Mouse (Mus musculus) limb, embryonic 11.5 days (tissue): ENCODE results near the gene Rprd1b. TPM values are rescaled to one million over a fixed set of nuclear protein-coding genes. Genes with fewer than 3 reads are reported as not detected.
A peak's percentile ranks its signal among the peaks of the same experiment; 100 is the strongest.

Experiments used
- ATAC-seq: fragments of 200-750 bp; cut with Nextera tagmentation; 2 replicates; pipeline ENCODE4 v1.8.0; 2017; ENCODE audit warnings: low read depth; ENCODE audit not compliant: insufficient number of reproducible peaks, low FRiP score, low TSS enrichment
- DNase-seq: peaks from one replicate; pipeline ENCODE4 v3.0.0-alpha.2; 2015; ENCODE audit warnings: low spot score
- H3K27ac ChIP-seq: fragments of 300-500 bp; sonication (generic); replicated peaks from 2 replicates; pipeline ENCODE4 v1.5.1; 2014; ENCODE audit warnings: low read depth, mild to moderate bottlenecking, low read length
- H3K27me3 ChIP-seq: fragments of 300-500 bp; sonication (generic); 2 replicates; pipeline ENCODE4 v1.6.1; 2014; ENCODE audit warnings: mild to moderate bottlenecking, low read length, mixed read lengths; ENCODE audit not compliant: control insufficient read depth, insufficient read depth
- H3K36me3 ChIP-seq: fragments of 300-500 bp; sonication (generic); 2 replicates; pipeline ENCODE4 v1.6.1; 2014; ENCODE audit warnings: mild to moderate bottlenecking, low read length, moderate library complexity, mixed read lengths; ENCODE audit not compliant: control insufficient read depth, insufficient read depth
- H3K4me1 ChIP-seq: fragments of 300-500 bp; sonication (generic); 2 replicates; pipeline ENCODE4 v1.6.1; 2014; ENCODE audit warnings: low read length, mixed read lengths; ENCODE audit not compliant: control insufficient read depth, insufficient read depth
- H3K4me2 ChIP-seq: fragments of 300-500 bp; sonication (generic); 2 replicates; pipeline ENCODE4 v1.6.1; 2014; ENCODE audit warnings: low read depth, mild to moderate bottlenecking, moderate library complexity; ENCODE audit not compliant: severe bottlenecking
- H3K4me3 ChIP-seq: fragments of 300-500 bp; sonication (generic); 2 replicates; pipeline ENCODE4 v1.5.1; 2014; ENCODE audit warnings: low read depth, low read length
- H3K9ac ChIP-seq: fragments of 300-500 bp; sonication (generic); 2 replicates; pipeline ENCODE4 v1.6.1; 2014; ENCODE audit warnings: mild to moderate bottlenecking, low read length
- H3K9me3 ChIP-seq: fragments of 300-500 bp; sonication (generic); 2 replicates; pipeline ENCODE4 v1.6.1; 2016; ENCODE audit warnings: low read length; ENCODE audit not compliant: control insufficient read depth
- WGBS: fragments of 180-500 bp; shearing (Covaris S2); extraction: QIAGEN DNeasy Blood & Tissue Kit; methylation state at CpG from one replicate; pipeline ENCODE4 v1.1.7; 2014; 5-methylcytosine and 5-hydroxymethylcytosine counted together
- polyA plus RNA-seq: library from polyadenylated mRNA; unstranded; fragments of >200 nt; fragmentation: Nextera tagmentation; extraction: Ambion mirVana; gene quantifications from 2 replicates; pipeline ENCODE4 v1.2.1, GENCODE M21; 2014

The Rprd1b gene
- polyA plus RNA-seq, 1 experiment from 2014 or later = 64.7 TPM

- Histone ChIP-seq H3K9ac (no peak overlapping the region), H3K4me2 (no peak overlapping the region), H3K27me3 (no peaks in the 10 kb centered on the region), H3K9me3 (no peaks in the 10 kb centered on the region), H3K4me1 (no peaks in the 10 kb centered on the region), H3K27ac (no peak overlapping the region), H3K36me3 (no peaks in the 10 kb centered on the region), H3K4me3 (no peak overlapping the region)
- 67% methylated on average over 5 of the region's 5 CpGs for WGBS
- no peak for ATAC-seq
- DNase-seq = no peak
Observed at GRCm38 (mm10) chr2:158094846-158095245, 66.5 kb downstream of the Rprd1b start.

GRCm38 (mm10) chr2:158097071-158097470 is 68.8 kb downstream of the Rprd1b start:
- no peak overlapping the region for H3K4me3 ChIP-seq
- no peak overlapping the region for H3K4me2 ChIP-seq
- H3K9me3 ChIP-seq = no peaks in the 10 kb centered on the region
- no peak overlapping the region for H3K27ac ChIP-seq
- WGBS = 81% methylated on average over 5 of the region's 5 CpGs
- ATAC-seq (no peak), DNase-seq (no peak)
- no peak overlapping the region for H3K9ac ChIP-seq
- H3K27me3 ChIP-seq = no peaks in the 10 kb centered on the region
- no peaks in the 10 kb centered on the region for H3K4me1 ChIP-seq
- no peaks in the 10 kb centered on the region for H3K36me3 ChIP-seq

- Histone ChIP-seq H3K9me3 (no peaks in the 10 kb centered on the region), H3K27ac (no peak overlapping the region), H3K27me3 (no peaks in the 10 kb centered on the region), H3K36me3 (no peaks in the 10 kb centered on the region), H3K9ac (no peak overlapping the region), H3K4me2 (no peak overlapping the region), H3K4me3 (no peak overlapping the region), H3K4me1 (no peaks in the 10 kb centered on the region)
- no peak for ATAC-seq
- 80% methylated on average over 5 of the region's 5 CpGs for WGBS
- DNase-seq = no peak
Observed at GRCm38 (mm10) chr2:158098730-158099129, 70.4 kb downstream of the Rprd1b start.

GRCm38 (mm10) chr2:158099537-158099936 is 71.2 kb downstream of the Rprd1b start:
- Histone ChIP-seq H3K9me3 (no peaks in the 10 kb centered on the region), H3K27ac (no peak overlapping the region), H3K4me2 (no peak overlapping the region), H3K4me3 (no peak overlapping the region), H3K36me3 (no peaks in the 10 kb centered on the region), H3K27me3 (no peaks in the 10 kb centered on the region), H3K4me1 (no peaks in the 10 kb centered on the region), H3K9ac (no peak overlapping the region)
- 78% methylated on average over 3 of the region's 3 CpGs for WGBS
- ATAC-seq = no peak
- DNase-seq = no peak

- no peak for DNase-seq
- ATAC-seq = no peak
- Histone ChIP-seq H3K4me1 (no peaks in the 10 kb centered on the region), H3K9ac (no peak overlapping the region), H3K27ac (no peak overlapping the region), H3K9me3 (no peaks in the 10 kb centered on the region), H3K36me3 (no peaks in the 10 kb centered on the region), H3K27me3 (no peaks in the 10 kb centered on the region), H3K4me2 (no peak overlapping the region), H3K4me3 (no peak overlapping the region)
- 82% methylated on average over 5 of the region's 5 CpGs for WGBS
Observed at GRCm38 (mm10) chr2:158101768-158102167, 73.5 kb downstream of the Rprd1b start.

- no peaks in the 10 kb centered on the region for H3K36me3 ChIP-seq
- H3K4me1 ChIP-seq = no peaks in the 10 kb centered on the region
- no peaks in the 10 kb centered on the region for H3K27me3 ChIP-seq
- H3K27ac ChIP-seq = no peak overlapping the region
- WGBS = 43% methylated on average over 6 of the region's 6 CpGs
- H3K4me3 ChIP-seq = no peak overlapping the region
- no peaks in the 10 kb centered on the region for H3K9me3 ChIP-seq
- no peak overlapping the region for H3K4me2 ChIP-seq
- DNase-seq (no peak), ATAC-seq (no peak)
- H3K9ac ChIP-seq = no peak overlapping the region
Observed at GRCm38 (mm10) chr2:158104966-158105365, 76.7 kb downstream of the Rprd1b start.

GRCm38 (mm10) chr2:158105605-158106004 is 77.3 kb downstream of the Rprd1b start:
- no peaks in the 10 kb centered on the region for H3K9me3 ChIP-seq

GRCm38 (mm10) chr2:158106947-158107587 is 78.8 kb downstream of the Rprd1b start:
- ATAC-seq = no peak
- H3K9ac ChIP-seq = no peak overlapping the region
- DNase-seq = peak; percentile 68
- no peaks in the 10 kb centered on the region for H3K4me1 ChIP-seq
- no peak overlapping the region for H3K4me3 ChIP-seq
- H3K27ac ChIP-seq = no peak overlapping the region
- WGBS = 41% methylated on average over 6 of the region's 6 CpGs
- no peaks in the 10 kb centered on the region for H3K9me3 ChIP-seq
- H3K27me3 ChIP-seq = no peaks in the 10 kb centered on the region
- no peaks in the 10 kb centered on the region for H3K36me3 ChIP-seq
- H3K4me2 ChIP-seq = no peak overlapping the region

More at GRCm38 (mm10) chr2:158105605-158106004, 77.3 kb downstream of the Rprd1b start:
- no peaks in the 10 kb centered on the region for H3K27me3 ChIP-seq
- ATAC-seq (no peak), DNase-seq (no peak)
- no peak overlapping the region for H3K9ac ChIP-seq
- no peaks in the 10 kb centered on the region for H3K4me1 ChIP-seq
- no peak overlapping the region for H3K4me2 ChIP-seq
- H3K4me3 ChIP-seq = no peak overlapping the region
- H3K36me3 ChIP-seq = no peaks in the 10 kb centered on the region
- WGBS = 90% methylated on average over 6 of the region's 6 CpGs
- no peak overlapping the region for H3K27ac ChIP-seq

GRCm38 (mm10) chr2:158109516-158109915 is 81.2 kb downstream of the Rprd1b start:
- no peak for ATAC-seq
- no peaks in the 10 kb centered on the region for H3K36me3 ChIP-seq

More at GRCm38 (mm10) chr2:158109516-158109915, 81.2 kb downstream of the Rprd1b start:
- Histone ChIP-seq H3K4me2 (no peak overlapping the region), H3K27ac (no peak overlapping the region), H3K4me3 (no peak overlapping the region), H3K27me3 (no peaks in the 10 kb centered on the region), H3K4me1 (no peaks in the 10 kb centered on the region), H3K9ac (no peak overlapping the region), H3K9me3 (no peaks in the 10 kb centered on the region)
- 61% methylated on average over 8 of the region's 8 CpGs for WGBS
- no peak for DNase-seq
